Mouse (Mus musculus) megakaryocyte, embryonic 14.5 days (primary cell): Measurements from ENCODE around the gene Rab15.

Experiments
- FLI1 ChIP-seq: IDR thresholded peaks from 2 replicates; pipeline ENCODE4 v1.6.1; 2012; ENCODE audit warnings: low read length, inconsistent platforms, mixed read lengths
- GATA1 ChIP-seq: IDR thresholded peaks from 3 replicates; pipeline ENCODE4 v1.6.1; 2012; ENCODE audit warnings: mixed read lengths, low read length, inconsistent platforms, borderline replicate concordance

GRCm38 (mm10) chr12:76803028-76803427 lies 19.7 kb downstream of the Rab15 start:
- TF ChIP-seq GATA1 = no peak
- no peak for TF ChIP-seq FLI1
